Mouse (Mus musculus): ENCODE measurements at regions not wholly inside any gene's neighbourhood (a gene's known extent, or its start where the extent isn't known, plus 50 kb on each side); places are given as distances from the start of the nearest gene placed in this dataset.
"Not testable (repeated sequence)": the region's sequence is repeated elsewhere in the genome, so short reads cannot be mapped to it uniquely, and the experiment has no call there.

- in situ Hi-C loops (cut with MboI; ENCODE audit: low pct_unique_long_range_greater_than_20kb): no loop called here
- peaks cover 8% of the 10 kb centered on the region for H3K27me3 ChIP-seq
- DNase-seq (ENCODE audit: low read depth, low spot score): no peak
- ChIA-PET CTCF (no interaction called here), POLR2A (no interaction called here)
- ATAC-seq: no peak
- TF ChIP-seq CTCF (IDR thresholded peaks at IDR 0.05): no peak
Observed at GRCm38 (mm10) chr6:61042667-61043523, 118.1 kb downstream of the Mmrn1 start.

- ATAC-seq (no peak), DNase-seq (ENCODE audit: low read depth, low spot score) (no peak)
- POLR2A ChIA-PET: no interaction called here
- TF ChIP-seq CTCF (IDR thresholded peaks at IDR 0.05): no peak
- CTCF ChIA-PET: no interaction called here
- H3K27me3 ChIP-seq: peaks cover 8% of the 10 kb centered on the region
- in situ Hi-C loops (cut with MboI; ENCODE audit: low pct_unique_long_range_greater_than_20kb): no loop called here
Observed at GRCm38 (mm10) chr6:61043524-61044450, 119.0 kb downstream of the Mmrn1 start.

DNA sequence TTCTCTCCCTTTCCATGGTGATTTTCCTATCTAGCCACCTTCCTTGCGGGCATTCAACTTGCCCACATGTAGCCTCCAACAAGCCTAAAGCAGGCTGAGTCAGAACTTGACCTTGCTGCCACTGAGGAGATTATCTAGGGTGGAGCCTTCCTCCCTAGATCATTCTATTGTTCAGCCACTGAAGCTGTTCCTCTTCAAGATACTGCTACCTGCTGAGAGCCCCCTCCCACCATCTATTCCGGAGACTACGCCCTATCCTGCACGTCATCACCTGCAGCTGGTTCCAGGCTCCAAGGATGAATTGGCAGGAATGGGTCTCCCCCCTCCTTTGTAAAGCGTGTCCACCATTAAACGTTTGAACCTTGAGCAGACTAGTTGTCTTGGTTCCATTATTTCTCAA, 122.9 kb downstream of the Mmrn1 start:
- H3K27me3 ChIP-seq; CTCF ChIA-PET; POLR2A ChIA-PET; ATAC-seq; in situ Hi-C loops (cut with MboI; ENCODE audit: low pct_unique_long_range_greater_than_20kb); DNase-seq (ENCODE audit: low read depth, low spot score): not testable (repeated sequence)

DNA sequence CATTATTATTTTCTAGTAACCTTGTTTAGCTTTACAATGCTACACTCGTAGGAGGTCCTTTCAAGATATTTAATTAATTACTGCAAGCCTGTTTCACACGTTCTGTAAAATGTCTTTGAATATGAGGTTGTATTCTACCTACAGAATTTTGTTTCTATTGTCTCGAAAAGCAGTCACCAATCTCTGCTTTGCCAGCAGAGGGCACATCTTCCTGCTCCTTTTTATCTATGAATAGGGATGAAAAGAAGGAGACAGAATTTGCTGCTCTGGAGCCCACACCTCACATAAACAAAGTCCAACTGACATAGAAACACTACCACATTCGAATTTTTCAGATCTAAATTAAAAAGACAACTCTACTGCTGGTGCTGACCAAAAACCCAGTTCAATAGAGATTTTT, 117.0 kb upstream of the Ccser1 start:
- DNase-seq (ENCODE audit: low read depth, low spot score): no peak
- ATAC-seq: no peak
- in situ Hi-C loops (cut with MboI; ENCODE audit: low pct_unique_long_range_greater_than_20kb): loop anchor here (5.0 kb wide), 1 partner anchor 239 kb away; no protein-coding TSS in a partner anchor
- TF ChIP-seq CTCF (IDR thresholded peaks at IDR 0.05): peak; percentile 56
- CTCF ChIA-PET: interaction anchor here (0.7 to 1.9 kb wide), 6 partner anchors 65 to 247 kb away, joined by 3 to 5 read pairs (median 3); no protein-coding TSS in a partner anchor
- POLR2A ChIA-PET: interaction anchor here (0.7 kb wide), 1 partner anchor 196 kb away, joined by 4 read pairs; no protein-coding TSS in a partner anchor
- H3K27me3 ChIP-seq: peaks cover 6% of the 10 kb centered on the region

- POLR2A ChIA-PET: no interaction called here
- H3K27me3 ChIP-seq: peaks cover 5% of the 10 kb centered on the region
- ATAC-seq (no peak), DNase-seq (ENCODE audit: low read depth, low spot score) (no peak)
- TF ChIP-seq CTCF (IDR thresholded peaks at IDR 0.05): no peak
- in situ Hi-C loops (cut with MboI; ENCODE audit: low pct_unique_long_range_greater_than_20kb): no loop called here
- CTCF ChIA-PET: no interaction called here
Observed at GRCm38 (mm10) chr6:61065769-61066168, 114.4 kb upstream of the Ccser1 start.

DNA sequence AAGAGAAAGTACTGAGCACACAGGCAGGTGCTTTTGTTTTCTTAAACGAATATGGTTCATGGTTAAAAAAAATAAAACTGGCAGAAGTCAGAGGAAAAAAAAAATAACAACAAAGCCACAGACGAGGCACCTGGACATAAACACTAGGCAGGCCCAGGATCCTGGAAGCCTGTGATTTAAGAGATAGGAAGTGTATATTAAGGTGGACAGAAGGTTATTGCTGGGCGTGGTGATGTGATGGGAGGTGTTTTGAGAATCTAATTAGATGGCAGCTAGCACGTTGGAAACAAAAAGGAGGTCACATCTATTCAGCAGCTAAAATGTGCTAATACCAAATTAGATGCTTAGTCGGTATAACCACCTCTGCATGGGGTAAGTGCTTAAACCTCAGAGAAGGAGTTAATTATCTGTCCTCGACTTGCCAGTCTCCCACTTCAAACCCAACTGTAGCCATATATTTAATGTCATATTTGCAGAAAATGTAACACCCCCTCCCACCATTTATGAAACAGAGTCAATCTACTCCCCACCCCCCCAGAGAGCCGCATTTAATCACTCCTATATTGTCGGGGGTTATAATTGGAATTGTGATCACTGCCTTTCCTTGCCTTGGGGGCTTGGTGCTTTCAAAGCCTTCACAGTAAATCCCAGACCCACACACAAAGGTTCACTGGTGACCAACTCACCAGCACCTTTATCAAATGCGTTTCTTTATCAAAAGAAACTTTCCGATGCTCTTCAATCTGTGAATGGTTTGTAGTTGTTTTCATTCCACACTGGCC, 113.4 kb upstream of the Ccser1 start:
- TF ChIP-seq CTCF (IDR thresholded peaks at IDR 0.05): no peak
- H3K27me3 ChIP-seq: no peaks in the 10 kb centered on the region
- DNase-seq (ENCODE audit: low read depth, low spot score) (no peak), ATAC-seq (no peak)
- in situ Hi-C loops (cut with MboI; ENCODE audit: low pct_unique_long_range_greater_than_20kb): no loop called here
- POLR2A ChIA-PET: no interaction called here
- CTCF ChIA-PET: no interaction called here

DNA sequence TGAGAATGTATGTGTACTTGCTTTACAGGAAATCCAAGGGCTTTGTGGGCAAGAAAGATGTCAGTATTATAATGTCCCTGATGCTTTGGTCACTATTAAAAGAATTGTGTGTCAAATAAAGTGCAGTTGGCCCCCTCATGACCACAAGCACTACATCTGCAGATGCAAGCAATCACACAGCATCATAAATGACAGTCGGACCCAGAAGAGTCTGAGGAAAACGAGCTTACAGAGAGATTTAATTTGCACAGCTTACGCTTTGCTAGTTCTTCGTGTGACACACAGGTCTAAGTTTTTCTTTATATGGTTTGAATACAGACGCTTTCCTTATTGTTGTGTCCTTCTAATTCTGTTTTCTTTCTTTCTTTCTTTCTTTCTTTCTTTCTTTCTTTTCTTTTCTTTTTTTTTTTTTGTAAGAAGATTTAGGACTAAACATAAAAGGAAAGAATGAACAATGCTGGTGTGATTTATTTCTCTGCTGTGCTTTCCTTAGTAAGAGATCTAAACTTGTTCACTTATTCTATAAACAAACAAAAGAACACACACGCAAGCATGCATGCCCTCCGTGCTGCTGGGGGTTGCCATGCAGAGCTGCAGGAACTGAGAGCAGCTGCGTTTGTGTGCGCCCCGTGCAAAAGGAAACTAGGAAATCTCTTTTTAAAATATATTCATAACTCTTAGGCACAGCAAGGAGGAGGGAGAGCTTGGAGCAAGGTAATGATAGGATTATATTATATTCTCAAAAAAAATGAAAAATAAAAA, 112.6 kb upstream of the Ccser1 start:
- ATAC-seq: no peak
- no peaks in the 10 kb centered on the region for H3K27me3 ChIP-seq
- in situ Hi-C loops (cut with MboI; ENCODE audit: low pct_unique_long_range_greater_than_20kb): no loop called here
- no peak for DNase-seq (ENCODE audit: low read depth, low spot score)
- TF ChIP-seq CTCF (IDR thresholded peaks at IDR 0.05): no peak
- ChIA-PET POLR2A (no interaction called here), CTCF (interaction anchor here (0.9 kb wide), 1 partner anchor 12 kb away, joined by 3 read pairs; no protein-coding TSS in a partner anchor)

GRCm38 (mm10) chr6:61068117-61068489, 112.0 kb upstream of the Ccser1 start:
- TF ChIP-seq CTCF (IDR thresholded peaks at IDR 0.05): no peak
- no peak for DNase-seq (ENCODE audit: low read depth, low spot score)
- H3K27me3 ChIP-seq: no peaks in the 10 kb centered on the region
- in situ Hi-C loops (cut with MboI; ENCODE audit: low pct_unique_long_range_greater_than_20kb): no loop called here
- POLR2A ChIA-PET: no interaction called here
- no peak for ATAC-seq
- CTCF ChIA-PET: interaction anchor here (0.9 kb wide), 1 partner anchor 12 kb away, joined by 3 read pairs; no protein-coding TSS in a partner anchor

DNA sequence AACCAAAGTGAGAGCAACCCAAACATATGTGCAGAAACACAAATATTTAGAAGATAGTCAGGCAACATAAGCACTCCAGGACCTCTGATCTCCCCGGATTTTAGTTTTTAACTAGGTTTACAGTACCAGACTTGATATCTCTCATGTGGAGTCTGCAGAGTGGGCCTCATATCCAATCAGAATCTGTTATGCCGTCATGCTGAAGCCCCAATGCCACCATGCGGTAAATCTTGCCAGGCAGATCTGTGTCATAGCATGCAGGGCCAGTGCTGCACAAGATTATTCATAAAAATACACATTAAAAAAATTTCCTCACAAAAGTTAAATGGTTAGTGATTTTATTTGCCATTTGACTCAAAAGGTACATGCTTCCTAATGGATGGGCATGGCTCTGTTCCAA, 106.9 kb upstream of the Ccser1 start:
- DNase-seq (ENCODE audit: low read depth, low spot score) (no peak), ATAC-seq (no peak)
- no peaks in the 10 kb centered on the region for H3K27me3 ChIP-seq
- CTCF ChIA-PET: no interaction called here
- no peak for TF ChIP-seq CTCF (IDR thresholded peaks at IDR 0.05)
- in situ Hi-C loops (cut with MboI; ENCODE audit: low pct_unique_long_range_greater_than_20kb): no loop called here
- POLR2A ChIA-PET: no interaction called here

DNA sequence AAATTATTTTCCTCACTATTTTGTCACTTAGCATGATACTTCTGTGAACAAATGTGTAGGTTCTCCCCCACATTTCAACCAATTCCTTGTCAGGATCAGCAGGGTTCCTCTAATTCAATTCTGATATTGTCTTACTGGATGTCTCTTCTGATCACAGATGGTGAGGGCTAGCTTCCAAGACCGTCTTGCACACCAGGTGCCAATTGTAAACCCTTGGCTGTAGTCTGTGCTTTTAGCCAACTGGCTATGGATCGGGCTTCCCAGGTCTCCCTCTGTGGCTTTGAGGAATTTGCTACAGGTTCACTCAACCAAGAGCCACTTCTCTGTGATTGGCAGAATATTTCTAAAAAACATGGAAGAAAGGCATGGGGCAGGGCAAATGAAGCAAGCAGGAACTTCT, 106.3 kb upstream of the Ccser1 start:
- in situ Hi-C loops (cut with MboI; ENCODE audit: low pct_unique_long_range_greater_than_20kb): no loop called here
- TF ChIP-seq CTCF (IDR thresholded peaks at IDR 0.05): no peak
- ChIA-PET POLR2A (no interaction called here), CTCF (no interaction called here)
- DNase-seq (ENCODE audit: low read depth, low spot score): no peak
- no peak for ATAC-seq
- no peaks in the 10 kb centered on the region for H3K27me3 ChIP-seq

All from Patski (cell line).